Mouse (Mus musculus): ENCODE results near the gene Rai14. TPM values are rescaled to one million over a fixed set of nuclear protein-coding genes. Genes with fewer than 3 reads are reported as not detected.

The Rai14 gene
- polyA plus RNA-seq, 1 experiment: 2.1 TPM

GRCm38 (mm10) chr15:10721259-10721781 lies 6.9 kb upstream of the Rai14 start:
- no peak for TF ChIP-seq POLR2A (IDR thresholded peaks at IDR 0.05; ENCODE audit: low read depth, low read length)
- no peak for TF ChIP-seq CTCF (IDR thresholded peaks at IDR 0.05; ENCODE audit: extremely low read depth, insufficient read length, insufficient replicate concordance, low read depth, low read length)
- H3K36me3 ChIP-seq (ENCODE audit: control insufficient read depth, insufficient read depth, low read length): no peaks in the 10 kb centered on the region
- no peaks in the 10 kb centered on the region for H3K27me3 ChIP-seq (ENCODE audit: control insufficient read depth, insufficient read depth, low read length)
- peaks cover 7% of the 10 kb centered on the region; the same call in 1 of the 2 replicates for H3K4me1 ChIP-seq (ENCODE audit: control insufficient read depth, insufficient read depth, insufficient read length, low read length)
- no peak overlapping the region for H3K27ac ChIP-seq (ENCODE audit: insufficient read depth, low read depth, low read length)
- 78% methylated on average over 11 of the region's 11 CpGs for WGBS
- H3K4me3 ChIP-seq (ENCODE audit: low read depth, low read length): no peak overlapping the region

- Histone ChIP-seq H3K4me3 (ENCODE audit: low read depth, low read length) (no peak overlapping the region), H3K27ac (ENCODE audit: insufficient read depth, low read depth, low read length) (no peak overlapping the region), H3K27me3 (ENCODE audit: control insufficient read depth, insufficient read depth, low read length) (no peaks in the 10 kb centered on the region), H3K36me3 (ENCODE audit: control insufficient read depth, insufficient read depth, low read length) (no peaks in the 10 kb centered on the region), H3K4me1 (ENCODE audit: control insufficient read depth, insufficient read depth, insufficient read length, low read length) (peaks cover 7% of the 10 kb centered on the region; the same call in 1 of the 2 replicates)
- TF ChIP-seq CTCF (IDR thresholded peaks at IDR 0.05; ENCODE audit: extremely low read depth, insufficient read length, insufficient replicate concordance, low read depth, low read length) (no peak), POLR2A (IDR thresholded peaks at IDR 0.05; ENCODE audit: low read depth, low read length) (no peak)
- 85% methylated on average over 8 of the region's 8 CpGs for WGBS
Observed at GRCm38 (mm10) chr15:10720671-10721070, 6.2 kb upstream of the Rai14 start.

GRCm38 (mm10) chr15:10720188-10720587 lies 5.8 kb upstream of the Rai14 start:
- WGBS: 83% methylated on average over 11 of the region's 11 CpGs
- TF ChIP-seq CTCF (IDR thresholded peaks at IDR 0.05; ENCODE audit: extremely low read depth, insufficient read length, insufficient replicate concordance, low read depth, low read length) (no peak), POLR2A (IDR thresholded peaks at IDR 0.05; ENCODE audit: low read depth, low read length) (no peak)

GRCm38 (mm10) chr15:10719511-10719910 lies 5.1 kb upstream of the Rai14 start:
- 0 out of 2 replicates have a peak, but pooled peaks cover 2% of the 10 kb centered on the region for H3K27me3 ChIP-seq (ENCODE audit: control insufficient read depth, insufficient read depth, low read length)
- peaks cover 7% of the 10 kb centered on the region; the same call in 1 of the 2 replicates for H3K4me1 ChIP-seq (ENCODE audit: control insufficient read depth, insufficient read depth, insufficient read length, low read length)
- H3K36me3 ChIP-seq (ENCODE audit: control insufficient read depth, insufficient read depth, low read length): no peaks in the 10 kb centered on the region
- H3K4me3 ChIP-seq (ENCODE audit: low read depth, low read length): no peak overlapping the region
- TF ChIP-seq CTCF (IDR thresholded peaks at IDR 0.05; ENCODE audit: extremely low read depth, insufficient read length, insufficient replicate concordance, low read depth, low read length) (no peak), POLR2A (IDR thresholded peaks at IDR 0.05; ENCODE audit: low read depth, low read length) (no peak)
- 81% methylated on average over 3 of the region's 3 CpGs for WGBS
- no peak overlapping the region for H3K27ac ChIP-seq (ENCODE audit: insufficient read depth, low read depth, low read length)

More at GRCm38 (mm10) chr15:10720188-10720587, 5.8 kb upstream of the Rai14 start:
- Histone ChIP-seq H3K27ac (ENCODE audit: insufficient read depth, low read depth, low read length) (no peak overlapping the region), H3K27me3 (ENCODE audit: control insufficient read depth, insufficient read depth, low read length) (no peaks in the 10 kb centered on the region), H3K4me3 (ENCODE audit: low read depth, low read length) (no peak overlapping the region), H3K4me1 (ENCODE audit: control insufficient read depth, insufficient read depth, insufficient read length, low read length) (peaks cover 7% of the 10 kb centered on the region; the same call in 1 of the 2 replicates), H3K36me3 (ENCODE audit: control insufficient read depth, insufficient read depth, low read length) (no peaks in the 10 kb centered on the region)

- 0 out of 2 replicates have a peak, but pooled peaks cover 6% of the 10 kb centered on the region for H3K27me3 ChIP-seq (ENCODE audit: control insufficient read depth, insufficient read depth, low read length)
- 88% methylated on average over 10 of the region's 10 CpGs for WGBS
- TF ChIP-seq CTCF (IDR thresholded peaks at IDR 0.05; ENCODE audit: extremely low read depth, insufficient read length, insufficient replicate concordance, low read depth, low read length) (no peak), POLR2A (IDR thresholded peaks at IDR 0.05; ENCODE audit: low read depth, low read length) (no peak)
- H3K36me3 ChIP-seq (ENCODE audit: control insufficient read depth, insufficient read depth, low read length): no peaks in the 10 kb centered on the region
- H3K27ac ChIP-seq (ENCODE audit: insufficient read depth, low read depth, low read length): no peak overlapping the region
- peaks cover 6% of the 10 kb centered on the region; the same call in 1 of the 2 replicates for H3K4me1 ChIP-seq (ENCODE audit: control insufficient read depth, insufficient read depth, insufficient read length, low read length)
- no peak overlapping the region for H3K4me3 ChIP-seq (ENCODE audit: low read depth, low read length)
Observed at GRCm38 (mm10) chr15:10718763-10719162, 4.3 kb upstream of the Rai14 start.

- 92% methylated on average over 1 of the region's 1 CpGs for WGBS
- Histone ChIP-seq H3K36me3 (ENCODE audit: control insufficient read depth, insufficient read depth, low read length) (no peaks in the 10 kb centered on the region), H3K27ac (ENCODE audit: insufficient read depth, low read depth, low read length) (no peak overlapping the region), H3K27me3 (ENCODE audit: control insufficient read depth, insufficient read depth, low read length) (0 out of 2 replicates have a peak, but pooled peaks cover 6% of the 10 kb centered on the region), H3K4me1 (ENCODE audit: control insufficient read depth, insufficient read depth, insufficient read length, low read length) (peaks cover 5% of the 10 kb centered on the region; the same call in 1 of the 2 replicates), H3K4me3 (ENCODE audit: low read depth, low read length) (no peak overlapping the region)
- TF ChIP-seq POLR2A (IDR thresholded peaks at IDR 0.05; ENCODE audit: low read depth, low read length) (no peak), CTCF (IDR thresholded peaks at IDR 0.05; ENCODE audit: extremely low read depth, insufficient read length, insufficient replicate concordance, low read depth, low read length) (no peak)
Observed at GRCm38 (mm10) chr15:10717284-10717683, 2.9 kb upstream of the Rai14 start.

- WGBS: 59% methylated on average over 5 of the region's 5 CpGs
- H3K4me3 ChIP-seq (ENCODE audit: low read depth, low read length): no peak overlapping the region
- no peak overlapping the region for H3K27ac ChIP-seq (ENCODE audit: insufficient read depth, low read depth, low read length)
- 0 out of 2 replicates have a peak, but pooled peaks cover 6% of the 10 kb centered on the region for H3K27me3 ChIP-seq (ENCODE audit: control insufficient read depth, insufficient read depth, low read length)
- TF ChIP-seq CTCF (IDR thresholded peaks at IDR 0.05; ENCODE audit: extremely low read depth, insufficient read length, insufficient replicate concordance, low read depth, low read length) (no peak), POLR2A (IDR thresholded peaks at IDR 0.05; ENCODE audit: low read depth, low read length) (no peak)
- peaks cover 5% of the 10 kb centered on the region; the same call in 1 of the 2 replicates for H3K4me1 ChIP-seq (ENCODE audit: control insufficient read depth, insufficient read depth, insufficient read length, low read length)
- H3K36me3 ChIP-seq (ENCODE audit: control insufficient read depth, insufficient read depth, low read length): no peaks in the 10 kb centered on the region
Observed at GRCm38 (mm10) chr15:10715966-10716365, 1.5 kb upstream of the Rai14 start.

All from small intestine, adult 2 months (tissue).